Mouse (Mus musculus): ENCODE measurements at regions not wholly inside any gene's neighbourhood (a gene's known extent, or its start where the extent isn't known, plus 50 kb on each side); places are given as distances from the start of the nearest gene placed in this dataset.

DNA sequence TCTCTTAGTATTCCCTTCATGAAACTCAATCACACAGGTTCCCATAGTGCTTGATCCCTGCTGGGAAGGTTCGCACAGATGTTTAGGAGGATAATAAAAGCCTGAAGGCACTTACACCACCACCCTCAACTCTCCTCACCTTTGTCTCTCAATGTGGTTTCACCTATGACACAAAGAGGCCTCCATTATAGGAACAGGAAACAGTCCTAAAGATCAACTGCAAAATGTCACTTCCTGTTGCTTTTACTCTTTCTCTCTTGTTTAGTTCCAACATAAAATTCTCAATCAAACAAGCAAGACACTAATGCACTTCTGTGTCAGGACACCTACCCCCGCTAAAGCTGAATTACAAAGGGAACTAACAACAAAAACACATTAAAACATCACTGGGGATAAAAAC is 50.3 kb upstream of the Hif1a start:
- TF ChIP-seq GATA1 (IDR thresholded peaks at IDR 0.05; ENCODE audit: borderline replicate concordance, low read length) (no peak), CTCF (IDR thresholded peaks at IDR 0.05; ENCODE audit: low read depth, low read length) (no peak), GATA2 (IDR thresholded peaks at IDR 0.05; ENCODE audit: borderline replicate concordance, low read depth, low read length) (no peak), POLR2AphosphoS5 (IDR thresholded peaks at IDR 0.05; ENCODE audit: insufficient replicate concordance, low read depth, low read length) (no peak), TAL1 (conservative IDR thresholded peaks at IDR 0.05; ENCODE audit: low read depth, low read length) (no peak)
